Mouse (Mus musculus) midbrain, embryonic 12.5 days (tissue): ENCODE results near the gene Dip2a. TPM values are rescaled to one million over a fixed set of nuclear protein-coding genes. Genes with fewer than 3 reads are reported as not detected.
A peak's percentile ranks its signal among the peaks of the same experiment; 100 is the strongest.

ENCODE experiments used
- ATAC-seq: fragments of 200-750 bp; cut with Nextera tagmentation; 2 replicates; pipeline ENCODE4 v1.8.0; 2017; ENCODE audit warnings: low read depth, moderate TSS enrichment, moderate library complexity; ENCODE audit not compliant: low FRiP score
- H3K27ac ChIP-seq: fragments of 300-500 bp; sonication (generic); replicated peaks from 2 replicates; pipeline ENCODE4 v1.5.1; 2016; ENCODE audit warnings: mild to moderate bottlenecking
- H3K27me3 ChIP-seq: fragments of 300-500 bp; sonication (generic); 2 replicates; pipeline ENCODE4 v1.6.1; 2016; ENCODE audit warnings: mild to moderate bottlenecking
- H3K36me3 ChIP-seq: fragments of 300-500 bp; sonication (generic); 2 replicates; pipeline ENCODE4 v1.6.1; 2016
- H3K4me1 ChIP-seq: fragments of 300-500 bp; sonication (generic); 2 replicates; pipeline ENCODE4 v1.6.1; 2016
- H3K4me2 ChIP-seq: fragments of 300-500 bp; sonication (generic); replicated peaks from 2 replicates; pipeline ENCODE4 v1.6.1; 2016; ENCODE audit warnings: mild to moderate bottlenecking, moderate library complexity
- H3K4me3 ChIP-seq: fragments of 300-500 bp; sonication (generic); 2 replicates; pipeline ENCODE4 v1.5.1; 2016; ENCODE audit warnings: mild to moderate bottlenecking
- H3K9ac ChIP-seq: fragments of 300-500 bp; sonication (generic); replicated peaks from 2 replicates; pipeline ENCODE4 v1.6.1; 2016; ENCODE audit warnings: mild to moderate bottlenecking, moderate library complexity
- H3K9me3 ChIP-seq: fragments of 300-500 bp; sonication (generic); 2 replicates; pipeline ENCODE4 v1.6.1; 2016; ENCODE audit warnings: mild to moderate bottlenecking
- WGBS: fragments of 180-500 bp; shearing (Covaris S2); methylation state at CpG from one replicate; pipeline ENCODE4 v1.1.7; 2016; 5-methylcytosine and 5-hydroxymethylcytosine counted together
- polyA plus RNA-seq: library from polyadenylated mRNA; unstranded; fragments of >200 nt; fragmentation: Nextera tagmentation; extraction: Ambion mirVana; gene quantifications from 2 replicates; pipeline ENCODE4 v1.2.1, GENCODE M21; 2016

Gene Dip2a
- polyA plus RNA-seq, 1 experiment from 2014 or later: 15.6 TPM

DNA sequence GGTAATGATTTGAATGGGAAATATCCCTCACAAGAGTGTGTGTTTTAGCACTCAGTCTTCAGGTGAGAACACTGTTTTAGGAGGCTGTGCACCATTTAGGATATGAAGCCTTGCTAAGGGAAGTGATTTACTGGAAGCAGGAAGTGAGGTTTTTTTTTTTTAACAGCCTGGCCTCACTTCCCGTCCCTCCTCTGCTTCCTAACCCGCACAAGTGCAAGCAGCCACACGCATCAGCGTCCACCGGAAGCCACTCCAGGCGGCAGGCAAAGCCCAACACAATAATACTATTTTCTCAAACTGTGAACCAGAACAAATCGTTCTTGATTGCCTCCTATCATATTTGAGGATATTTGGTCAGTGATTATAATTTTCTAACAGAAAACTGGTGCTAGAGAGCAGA, 6.9 kb upstream of the Dip2a start:
- Histone ChIP-seq H3K9ac (no peak overlapping the region), H3K4me3 (no peak overlapping the region), H3K27ac (no peak overlapping the region), H3K9me3 (no peaks in the 10 kb centered on the region), H3K4me1 (no peaks in the 10 kb centered on the region), H3K27me3 (no peaks in the 10 kb centered on the region), H3K36me3 (peaks cover 69% of the 10 kb centered on the region), H3K4me2 (no peak overlapping the region)
- ATAC-seq: no peak
- 90% methylated on average over 7 of the region's 7 CpGs for WGBS

DNA sequence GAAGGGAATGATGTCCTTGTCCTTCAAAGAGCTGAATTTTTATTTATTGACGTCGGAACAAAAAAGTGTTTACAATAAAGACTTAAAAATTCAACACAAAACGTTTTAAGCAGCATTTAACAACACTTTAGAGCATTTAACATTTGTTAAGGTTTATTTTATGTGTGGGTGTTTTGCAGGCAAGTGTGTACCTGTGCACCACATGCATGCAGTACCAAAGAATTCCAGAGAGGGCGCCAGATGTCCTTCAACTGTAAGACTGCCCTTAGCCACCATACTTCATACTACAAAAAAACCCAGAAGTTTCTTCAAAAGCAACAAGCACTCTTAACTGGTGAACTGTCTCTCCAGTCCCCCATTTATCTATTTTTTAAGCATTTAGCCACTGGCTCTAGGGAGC, 1.5 kb upstream of the Dip2a start:
- Histone ChIP-seq H3K9ac (no peak overlapping the region), H3K36me3 (peaks cover 17% of the 10 kb centered on the region), H3K4me2 (0 out of 2 replicates have a peak overlapping the region, but pooled peaks have one; percentile 77), H3K27ac (no peak overlapping the region), H3K4me1 (peaks cover 21% of the 10 kb centered on the region), H3K4me3 (0 out of 2 replicates have a peak overlapping the region, but pooled peaks have one; percentile 82), H3K9me3 (no peaks in the 10 kb centered on the region), H3K27me3 (no peaks in the 10 kb centered on the region; the same call in 1 of the 2 replicates)
- ATAC-seq: no peak
- WGBS: 10% methylated on average over 4 of the region's 4 CpGs

DNA sequence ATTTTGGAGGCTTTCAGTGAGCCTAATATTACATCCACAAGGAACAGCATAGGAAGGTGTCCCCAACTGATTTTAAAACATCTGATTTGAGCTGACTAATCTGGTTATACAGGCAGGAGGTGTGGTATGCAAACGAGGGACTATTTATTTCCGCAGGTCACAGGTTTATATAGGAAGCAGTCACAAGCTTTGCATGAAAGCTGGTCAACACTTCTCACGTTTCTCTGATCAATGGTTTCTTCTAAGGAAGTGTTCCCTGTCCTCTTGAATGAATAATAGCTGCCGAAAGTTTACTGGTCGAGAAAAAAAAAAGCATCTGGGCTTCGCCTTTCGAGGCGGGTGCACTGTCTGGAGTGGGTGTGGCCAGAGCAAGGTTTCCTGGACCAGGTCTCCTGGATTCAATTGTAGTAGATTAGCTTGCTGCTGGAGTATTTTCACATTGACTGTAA, 976 bp upstream of the Dip2a start:
- 26% methylated on average over 8 of the region's 8 CpGs for WGBS

DNA sequence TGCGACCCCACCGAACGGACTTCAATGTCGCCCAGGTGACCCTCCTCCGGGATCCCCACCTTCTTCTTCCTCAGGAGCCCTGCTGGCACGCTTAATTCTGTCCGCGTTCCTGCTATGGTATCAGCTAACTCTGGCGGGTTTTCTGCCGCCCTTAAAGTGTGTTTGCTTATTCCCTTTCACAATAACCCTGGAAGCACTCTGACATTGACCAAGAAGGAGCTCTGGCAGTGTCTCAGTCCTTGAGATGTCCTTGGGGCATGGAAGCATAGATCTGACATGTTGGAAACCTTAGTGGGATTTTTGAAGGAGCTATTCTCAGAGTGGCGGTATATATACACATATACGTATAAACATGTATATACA, 430 bp upstream of the Dip2a start:
- peak overlapping the region; percentile 77 for H3K4me2 ChIP-seq
- ATAC-seq: peak; percentile 20
- WGBS: 8% methylated on average over 12 of the region's 12 CpGs
- H3K27ac ChIP-seq: no peak overlapping the region; the same call in 1 of the 2 replicates
- peaks cover 9% of the 10 kb centered on the region for H3K36me3 ChIP-seq
- H3K4me3 ChIP-seq: peak overlapping the region; percentile 82
- H3K4me1 ChIP-seq: peaks cover 21% of the 10 kb centered on the region
- H3K9ac ChIP-seq: peak overlapping the region; percentile 85
- no peaks in the 10 kb centered on the region; the same call in 1 of the 2 replicates for H3K27me3 ChIP-seq
- H3K9me3 ChIP-seq: no peaks in the 10 kb centered on the region

More for the DNA sequence above, 976 bp upstream of the Dip2a start:
- no peak for ATAC-seq
- Histone ChIP-seq H3K9me3 (no peaks in the 10 kb centered on the region), H3K4me1 (peaks cover 21% of the 10 kb centered on the region), H3K9ac (no peak overlapping the region), H3K27ac (no peak overlapping the region), H3K4me2 (peak overlapping the region; percentile 77), H3K27me3 (no peaks in the 10 kb centered on the region; the same call in 1 of the 2 replicates), H3K36me3 (peaks cover 15% of the 10 kb centered on the region), H3K4me3 (peak overlapping the region; percentile 82)

DNA sequence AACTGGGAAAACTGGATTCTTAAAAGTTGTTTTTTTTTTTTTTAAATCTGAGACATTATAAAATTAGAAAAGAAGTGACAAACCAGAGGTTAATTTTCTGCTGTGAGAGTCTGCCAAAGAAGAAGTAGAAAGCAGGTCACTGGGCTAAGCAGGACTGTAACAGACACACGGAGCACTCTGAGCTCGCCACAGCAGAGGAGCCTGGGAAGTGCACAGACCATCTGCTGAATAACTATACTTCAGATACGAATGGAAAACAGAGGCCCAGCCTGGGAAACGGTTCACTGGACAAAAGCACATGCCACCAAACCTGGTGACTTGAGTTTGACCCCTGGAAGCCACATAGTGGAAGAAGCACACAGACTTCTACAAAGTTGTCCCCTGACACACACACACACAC, 10.7 kb downstream of the Dip2a start:
- Histone ChIP-seq H3K27ac (no peak overlapping the region), H3K4me2 (no peak overlapping the region), H3K27me3 (no peaks in the 10 kb centered on the region), H3K4me1 (peaks cover 6% of the 10 kb centered on the region), H3K36me3 (no peaks in the 10 kb centered on the region), H3K4me3 (no peak overlapping the region), H3K9ac (no peak overlapping the region), H3K9me3 (no peaks in the 10 kb centered on the region)
- ATAC-seq: no peak
- WGBS: 47% methylated on average over 4 of the region's 4 CpGs

DNA sequence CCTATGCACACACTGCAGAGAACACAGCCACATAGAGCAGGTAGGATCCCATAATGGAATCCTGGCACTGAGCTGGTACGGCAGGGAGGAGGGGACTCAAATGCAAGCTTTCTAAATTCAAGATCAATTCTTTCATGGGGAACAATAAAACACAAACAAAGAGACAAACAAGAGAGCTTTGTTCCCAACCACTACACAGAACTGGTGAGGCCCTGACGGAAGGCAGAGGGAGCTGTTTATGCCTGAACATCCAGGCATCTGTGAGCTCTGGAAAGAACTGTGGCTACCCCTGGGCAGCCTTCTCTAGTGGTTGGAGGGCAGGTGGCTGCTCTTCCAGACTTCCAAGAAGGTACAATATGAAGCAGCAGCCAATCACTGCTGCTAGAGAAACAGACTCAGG, 13.1 kb downstream of the Dip2a start:
- 42% methylated on average over 2 of the region's 2 CpGs for WGBS
- Histone ChIP-seq H3K36me3 (no peaks in the 10 kb centered on the region), H3K27ac (no peak overlapping the region), H3K27me3 (no peaks in the 10 kb centered on the region), H3K4me1 (peaks cover 6% of the 10 kb centered on the region), H3K4me2 (no peak overlapping the region), H3K9ac (no peak overlapping the region), H3K9me3 (no peaks in the 10 kb centered on the region), H3K4me3 (no peak overlapping the region)
- ATAC-seq: no peak

DNA sequence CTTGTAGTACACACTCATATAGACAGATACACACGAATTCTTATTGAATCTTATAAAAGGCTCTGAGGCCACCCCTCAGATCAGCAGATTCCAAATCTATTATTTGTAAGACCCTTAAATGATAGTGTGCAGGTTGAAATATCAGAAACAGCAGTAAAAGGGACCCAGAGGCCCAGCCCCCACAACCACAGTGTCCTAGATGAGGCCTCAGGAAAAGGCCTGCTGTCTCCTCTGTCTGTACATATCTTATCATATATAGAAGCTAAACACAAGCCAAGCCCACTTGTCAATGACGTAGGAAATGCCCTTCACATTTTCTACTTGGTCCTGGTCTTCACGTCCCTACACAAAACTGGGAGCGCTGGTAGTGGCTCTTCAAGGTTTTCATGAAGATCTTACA, 16.0 kb downstream of the Dip2a start:
- H3K9ac ChIP-seq: no peak overlapping the region
- H3K4me1 ChIP-seq: peaks cover 6% of the 10 kb centered on the region
- H3K4me3 ChIP-seq: no peak overlapping the region
- no peaks in the 10 kb centered on the region for H3K9me3 ChIP-seq
- no peaks in the 10 kb centered on the region for H3K27me3 ChIP-seq
- H3K36me3 ChIP-seq: 0 out of 2 replicates have a peak, but pooled peaks cover 5% of the 10 kb centered on the region
- no peak overlapping the region for H3K4me2 ChIP-seq
- 96% methylated on average over 4 of the region's 4 CpGs for WGBS
- no peak for ATAC-seq
- H3K27ac ChIP-seq: no peak overlapping the region

DNA sequence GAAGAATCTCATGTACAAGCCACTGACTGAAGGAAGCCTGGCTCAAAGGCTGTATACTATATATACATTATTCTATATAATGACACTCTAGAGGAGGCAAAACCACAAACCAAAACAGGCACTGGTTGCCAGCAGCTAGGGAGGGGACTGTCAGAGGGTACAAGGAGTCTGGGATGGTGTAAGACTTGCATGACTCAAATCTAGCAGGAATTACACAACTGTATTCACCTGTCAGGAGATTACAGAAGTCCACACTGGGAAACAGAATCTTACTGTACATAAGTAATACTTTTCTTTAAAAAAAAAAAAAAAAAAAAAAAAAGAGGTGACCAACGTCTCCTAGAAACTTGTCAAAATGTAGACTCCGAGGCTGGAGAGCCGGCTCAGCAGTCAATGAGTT, 16.5 kb downstream of the Dip2a start:
- no peak for ATAC-seq
- Histone ChIP-seq H3K4me3 (no peak overlapping the region), H3K27me3 (no peaks in the 10 kb centered on the region), H3K9ac (no peak overlapping the region), H3K9me3 (no peaks in the 10 kb centered on the region), H3K4me1 (peaks cover 6% of the 10 kb centered on the region), H3K4me2 (no peak overlapping the region), H3K36me3 (0 out of 2 replicates have a peak, but pooled peaks cover 5% of the 10 kb centered on the region), H3K27ac (no peak overlapping the region)
- 94% methylated on average over 3 of the region's 3 CpGs for WGBS

DNA sequence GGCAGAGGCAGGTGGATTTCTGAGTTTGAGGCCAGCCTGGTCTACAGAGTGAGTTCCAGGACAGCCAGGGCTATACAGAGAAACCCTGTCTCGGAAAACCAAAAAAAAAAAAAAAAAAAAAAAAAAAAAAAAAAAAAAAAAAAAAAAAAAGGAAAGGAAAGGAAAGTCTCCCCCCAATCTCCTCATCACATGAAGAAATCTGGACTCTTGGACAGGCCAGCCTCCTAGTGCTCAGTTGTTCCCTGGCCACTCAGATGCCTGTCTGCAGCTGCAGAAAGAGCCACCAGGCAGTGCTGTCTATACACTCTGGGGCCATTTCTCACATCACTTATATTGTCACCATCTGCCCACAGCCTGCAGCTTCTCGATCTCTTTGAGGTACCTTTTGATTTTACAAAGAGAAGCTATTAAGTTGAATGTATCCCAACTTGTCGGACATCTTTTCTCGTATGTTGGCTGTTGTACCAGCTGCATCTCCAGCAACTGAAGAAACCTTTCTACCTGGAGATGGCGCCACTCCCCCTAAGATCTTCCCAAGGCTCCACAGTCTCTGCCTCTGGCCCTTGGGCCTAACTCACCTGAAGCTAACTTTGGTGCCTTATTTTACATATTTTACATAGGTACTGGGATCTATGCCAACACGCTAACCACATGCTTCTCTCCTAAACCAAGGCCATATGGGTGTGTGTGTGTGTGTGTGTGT, 18.6 kb downstream of the Dip2a start:
- Histone ChIP-seq H3K27ac (no peak overlapping the region), H3K4me2 (no peak overlapping the region), H3K9me3 (no peaks in the 10 kb centered on the region), H3K9ac (no peak overlapping the region), H3K36me3 (0 out of 2 replicates have a peak, but pooled peaks cover 5% of the 10 kb centered on the region), H3K4me3 (no peak overlapping the region), H3K4me1 (no peaks in the 10 kb centered on the region), H3K27me3 (no peaks in the 10 kb centered on the region)
- no peak for ATAC-seq
- WGBS: 74% methylated on average over 6 of the region's 6 CpGs

DNA sequence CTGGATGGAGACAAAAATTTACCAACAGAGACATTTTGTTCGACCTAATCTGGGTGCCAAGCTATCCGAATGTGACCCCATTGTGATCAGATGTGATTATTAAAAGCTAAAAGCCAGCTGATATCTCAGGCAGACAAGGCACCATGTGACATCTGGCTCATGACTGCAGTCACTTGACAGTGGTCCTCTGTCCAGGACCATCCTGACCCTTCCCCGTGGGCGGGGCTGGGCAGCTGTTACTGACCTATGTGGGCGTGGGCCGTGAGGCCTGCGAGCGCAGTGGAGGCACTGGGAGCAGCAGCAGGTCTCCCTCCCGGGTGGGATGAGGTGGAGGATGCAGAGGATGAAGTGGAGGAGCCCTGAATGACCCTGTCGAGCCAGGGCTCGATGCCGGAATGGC, 27.5 kb downstream of the Dip2a start:
- Histone ChIP-seq H3K4me3 (no peak overlapping the region), H3K27me3 (no peaks in the 10 kb centered on the region), H3K4me1 (no peaks in the 10 kb centered on the region), H3K4me2 (no peak overlapping the region), H3K36me3 (peaks cover 42% of the 10 kb centered on the region), H3K27ac (no peak overlapping the region), H3K9me3 (no peaks in the 10 kb centered on the region), H3K9ac (no peak overlapping the region)
- WGBS: 90% methylated on average over 12 of the region's 12 CpGs
- ATAC-seq: no peak

DNA sequence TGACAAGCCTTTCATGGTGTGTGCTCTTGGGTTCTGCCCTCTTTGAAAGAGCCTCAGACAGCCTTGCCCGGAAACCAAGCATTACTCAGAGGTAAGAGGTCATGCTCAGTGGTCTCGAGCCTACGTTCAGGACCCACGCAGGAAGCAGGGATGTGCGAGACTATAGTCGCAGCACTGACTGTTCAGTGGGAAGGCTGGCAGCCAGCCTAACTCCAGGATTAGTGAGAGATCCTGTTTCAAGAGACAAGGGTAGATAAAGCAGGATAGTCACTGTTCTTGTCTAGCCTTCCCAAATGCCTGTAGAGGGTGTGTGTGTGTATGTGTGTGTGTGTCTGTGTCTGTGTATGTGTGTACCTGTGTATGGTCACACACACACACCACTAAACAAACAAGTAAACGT, 28.9 kb downstream of the Dip2a start:
- no peak overlapping the region for H3K9ac ChIP-seq
- no peak overlapping the region for H3K27ac ChIP-seq
- no peaks in the 10 kb centered on the region for H3K4me1 ChIP-seq
- H3K4me3 ChIP-seq: no peak overlapping the region
- ATAC-seq: no peak
- H3K36me3 ChIP-seq: peaks cover 49% of the 10 kb centered on the region
- no peaks in the 10 kb centered on the region for H3K27me3 ChIP-seq
- WGBS: 87% methylated on average over 7 of the region's 7 CpGs
- no peak overlapping the region for H3K4me2 ChIP-seq
- no peaks in the 10 kb centered on the region for H3K9me3 ChIP-seq

DNA sequence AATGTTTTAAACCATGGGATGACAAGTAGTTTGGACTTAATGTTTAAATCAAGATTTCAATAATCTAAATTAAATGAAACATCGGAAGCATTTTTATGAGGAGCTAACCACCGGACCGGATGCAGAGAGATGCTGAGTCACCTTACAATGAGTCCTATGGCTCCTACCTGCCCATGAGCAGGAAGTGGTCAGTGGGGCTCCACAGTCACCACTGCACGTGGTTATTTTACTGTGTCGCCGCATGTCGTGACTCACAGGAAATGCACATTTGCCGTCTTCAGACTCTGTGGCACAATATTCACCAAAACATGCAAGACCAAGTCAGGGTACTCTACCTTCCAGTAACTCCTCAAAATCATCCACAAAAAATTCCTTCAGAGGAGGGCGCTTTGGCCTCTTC, 38.4 kb downstream of the Dip2a start:
- H3K9me3 ChIP-seq: no peaks in the 10 kb centered on the region
- WGBS: 94% methylated on average over 9 of the region's 9 CpGs
- no peak overlapping the region for H3K27ac ChIP-seq

DNA sequence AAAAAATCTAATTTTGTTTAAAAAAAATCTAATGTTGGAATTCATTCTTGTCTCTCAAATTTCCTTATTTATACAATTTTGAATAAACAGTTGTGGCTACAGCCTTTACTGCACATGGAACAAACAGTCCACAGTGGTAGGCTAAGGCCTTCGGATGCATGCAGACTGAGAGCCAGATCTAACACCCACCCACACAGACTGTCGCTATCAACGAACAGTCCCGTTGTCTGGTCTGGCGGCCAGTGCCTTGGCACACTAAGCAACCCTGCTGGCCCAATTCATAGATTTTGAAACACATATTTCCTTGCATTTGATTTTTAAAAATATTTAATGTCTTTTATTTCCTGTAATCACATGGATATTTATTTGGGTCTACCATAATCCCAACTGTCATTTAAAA, 45.0 kb downstream of the Dip2a start:
- no peak for ATAC-seq

More for the DNA sequence above, 38.4 kb downstream of the Dip2a start:
- Histone ChIP-seq H3K4me3 (no peak overlapping the region), H3K9ac (no peak overlapping the region), H3K4me2 (no peak overlapping the region), H3K4me1 (no peaks in the 10 kb centered on the region), H3K27me3 (no peaks in the 10 kb centered on the region), H3K36me3 (peaks cover 43% of the 10 kb centered on the region)
- ATAC-seq: no peak

More for the DNA sequence above, 45.0 kb downstream of the Dip2a start:
- H3K36me3 ChIP-seq: peaks cover 58% of the 10 kb centered on the region
- no peak overlapping the region for H3K4me2 ChIP-seq
- H3K9me3 ChIP-seq: no peaks in the 10 kb centered on the region
- no peaks in the 10 kb centered on the region for H3K4me1 ChIP-seq
- 92% methylated on average over 5 of the region's 5 CpGs for WGBS
- no peak overlapping the region for H3K27ac ChIP-seq
- H3K9ac ChIP-seq: no peak overlapping the region
- no peaks in the 10 kb centered on the region for H3K27me3 ChIP-seq
- no peak overlapping the region for H3K4me3 ChIP-seq
